ENCODE assay signal across 8 mouse cellular contexts in genomic region chr17:40879924-40880691, GRCm38 (mm10). TPM values are rescaled to one million over a fixed set of nuclear protein-coding genes. Genes with fewer than 3 reads are reported as not detected.
A peak's percentile ranks its signal among the peaks of the same experiment; 100 is the strongest.
DNase-seq lines count a peak whose midpoint lies in the region; ATAC-seq lines count a peak whose summit lies in the region.

9130008F23Rik (minus strand) TSS chr17:40880559.

- H3K4me3 ChIP-seq in embryonic facial prominence, embryonic 15.5 days (replicated peaks), result peak within 1 kb of the TSS; percentile 67
- H3K4me3 ChIP-seq in heart, embryonic 13.5 days, result peak within 1 kb of the TSS; percentile 83
- H3K4me3 ChIP-seq in kidney, embryonic 15.5 days (replicated peaks), result peak within 1 kb of the TSS; percentile 67

- under 1% methylated on average over 40 of the region's 40 CpGs for WGBS in embryonic facial prominence, embryonic 15.5 days
- under 1% methylated on average over 40 of the region's 40 CpGs for WGBS in heart, embryonic 13.5 days
- under 1% methylated on average over 40 of the region's 40 CpGs for WGBS in kidney, embryonic 15.5 days

- no peaks in the 10 kb centered on the region for H3K9me3 ChIP-seq in embryonic facial prominence, embryonic 15.5 days (replicated peaks)
- no peaks in the 10 kb centered on the region for H3K9me3 ChIP-seq in heart, embryonic 13.5 days
- no peaks in the 10 kb centered on the region for H3K9me3 ChIP-seq in kidney, embryonic 15.5 days (replicated peaks)

- peak within 1 kb of the TSS; percentile 87 for H3K4me2 ChIP-seq in embryonic facial prominence, embryonic 15.5 days (replicated peaks)
- peak within 1 kb of the TSS; percentile 82 for H3K4me2 ChIP-seq in heart, embryonic 13.5 days
- peak within 1 kb of the TSS; percentile 91 for H3K4me2 ChIP-seq in kidney, embryonic 15.5 days

- DNase-seq in adipocyte (ENCODE audit: low spot score), result peak; percentile 80
- peak; percentile 66 for DNase-seq in lung, postnatal 25 days (ENCODE audit: low spot score)
- DNase-seq in retina, embryonic 14.5 days (ENCODE audit: low spot score), result peak; percentile 55
- DNase-seq in thymus, postnatal 25 days, result no peak

- no peaks in the 10 kb centered on the region for H3K27me3 ChIP-seq in embryonic facial prominence, embryonic 15.5 days
- H3K27me3 ChIP-seq in heart, embryonic 13.5 days (replicated peaks), result no peaks in the 10 kb centered on the region
- no peaks in the 10 kb centered on the region for H3K27me3 ChIP-seq in kidney, embryonic 15.5 days

- peak within 1 kb of the TSS; percentile 54 for H3K9ac ChIP-seq in embryonic facial prominence, embryonic 15.5 days
- H3K9ac ChIP-seq in heart, embryonic 13.5 days, result peak within 1 kb of the TSS; percentile 90
- peak within 1 kb of the TSS; percentile 60 for H3K9ac ChIP-seq in kidney, embryonic 15.5 days

- peak; percentile 41 for ATAC-seq in CD4-positive, CD25-positive, alpha-beta regulatory T cell, adult 4 months
- ATAC-seq in embryonic facial prominence, embryonic 15.5 days (ENCODE audit: insufficient number of reproducible peaks, low FRiP score, low TSS enrichment, low read depth), result peak; percentile 82
- peak; percentile 62 for ATAC-seq in heart, embryonic 13.5 days (ENCODE audit: extremely low read depth, insufficient number of reproducible peaks, low FRiP score, low TSS enrichment)
- ATAC-seq in kidney, embryonic 15.5 days (replicated peaks; ENCODE audit: low FRiP score), result peak; percentile 93

- peaks cover 7% of the 10 kb centered on the region; the same call in 1 of the 2 replicates for H3K4me1 ChIP-seq in embryonic facial prominence, embryonic 15.5 days
- H3K4me1 ChIP-seq in heart, embryonic 13.5 days, result peaks cover 24% of the 10 kb centered on the region
- H3K4me1 ChIP-seq in kidney, embryonic 15.5 days, result peaks cover 11% of the 10 kb centered on the region; the same call in 1 of the 2 replicates

- H3K27ac ChIP-seq in embryonic facial prominence, embryonic 15.5 days (replicated peaks), result peak within 1 kb of the TSS; percentile 60; the same call in 1 of the 2 replicates
- peak within 1 kb of the TSS; percentile 86 for H3K27ac ChIP-seq in heart, embryonic 13.5 days (replicated peaks)
- 0 out of 2 replicates have a peak within 1 kb of the TSS, but pooled peaks have one; percentile 10 for H3K27ac ChIP-seq in kidney, embryonic 15.5 days

- H3K36me3 ChIP-seq in embryonic facial prominence, embryonic 15.5 days, result no peaks in the 10 kb centered on the region
- H3K36me3 ChIP-seq in heart, embryonic 13.5 days, result peaks cover 8% of the 10 kb centered on the region; the same call in 1 of the 2 replicates
- H3K36me3 ChIP-seq in kidney, embryonic 15.5 days, result no peaks in the 10 kb centered on the region

RNA-seq across cellular contexts. Expression of gene 9130008F23Rik, which starts in this region (rescaled TPM):
- polyA plus RNA-seq in CD4-positive, CD25-positive, alpha-beta regulatory T cell, adult 4 months (2017; shearing (Covaris generic)), result 1 to 10 TPM in 1 of 2 experiments, under 1 TPM in 1; 0.30 to 1.2 TPM
- 2.0 and 2.2 TPM in 2 replicates for polyA plus RNA-seq in embryonic facial prominence, embryonic 15.5 days (2015; fragmentation: Nextera tagmentation; extraction: Ambion mirVana)
- 2.0 and 2.3 TPM in 2 replicates for polyA plus RNA-seq in heart, embryonic 13.5 days (2015; fragmentation: Nextera tagmentation; extraction: Ambion mirVana)
- 1.5 and 1.8 TPM in 2 replicates for polyA plus RNA-seq in kidney, embryonic 15.5 days (2015; fragmentation: Nextera tagmentation; extraction: Ambion mirVana)

Comparison
In these comparisons a context has a peak if more than half of its experiments do, and no peak if none do; other contexts are left out.
1. ATAC-seq: peak in every context shown above with its lines; median percentile 93 in kidney, embryonic 15.5 days; 82 in embryonic facial prominence, embryonic 15.5 days; 62 in heart, embryonic 13.5 days; 41 in CD4-positive, CD25-positive, alpha-beta regulatory T cell, adult 4 months.
2. H3K27ac ChIP-seq: peak in every context shown above with its lines; median percentile 86 in heart, embryonic 13.5 days; 60 in embryonic facial prominence, embryonic 15.5 days; 10 in kidney, embryonic 15.5 days.